Mouse (Mus musculus) embryo, embryonic 10.5 days (tissue): ENCODE results near the gene Zfp986.
"Not testable (repeated sequence)": the region's sequence is repeated elsewhere in the genome, so short reads cannot be mapped to it uniquely, and the experiment has no call there.

Source experiments
- DNase-seq: peaks from one replicate; pipeline ENCODE4 v3.0.0-alpha.2; 2015; ENCODE audit warnings: low spot score

Gene Zfp986

DNA sequence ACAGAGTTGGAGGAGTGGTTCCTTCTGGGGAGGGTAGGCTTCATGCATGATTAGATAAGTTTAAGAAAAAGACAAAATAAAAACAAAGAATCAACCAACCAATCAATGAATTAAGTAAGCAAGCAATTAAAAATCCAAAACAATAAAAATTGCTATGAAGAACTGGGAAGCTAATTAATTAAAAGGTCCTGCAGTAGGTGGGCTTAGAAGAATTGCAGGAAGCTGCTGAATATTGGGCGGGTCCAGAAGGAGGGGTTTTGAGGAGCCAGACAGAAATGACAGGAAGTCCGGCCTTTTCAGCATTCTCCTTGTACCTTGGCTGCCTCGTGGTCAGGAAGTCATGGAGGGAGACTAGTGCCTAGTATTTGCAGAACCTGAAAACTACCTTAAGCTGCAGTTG, at the start of gene Zfp986:
Gene Zfp986 (plus strand): TSS at position 301 of the 400 bp plus-strand sequence.
- DNase-seq = not testable (repeated sequence)

DNA sequence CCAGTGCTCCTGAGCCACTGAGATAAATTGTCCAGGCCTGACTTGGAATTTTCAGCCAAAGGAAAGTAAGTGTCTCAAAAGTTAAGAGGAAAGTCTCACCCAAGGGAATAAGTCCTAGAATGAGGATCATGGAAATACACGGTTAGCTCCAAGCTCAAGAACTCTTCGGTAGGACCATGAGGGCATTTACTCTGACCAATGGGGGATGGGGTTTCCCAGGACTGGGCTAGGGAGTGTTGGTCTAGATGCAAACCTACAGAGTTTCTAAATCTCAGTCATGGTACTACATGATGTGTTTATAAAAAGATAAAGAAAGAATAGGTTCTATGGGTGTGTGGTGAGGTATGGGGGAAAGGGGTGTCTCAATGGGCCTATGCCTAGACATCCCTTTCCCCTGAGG, 48.6 kb upstream of the Zfp986 start:
- DNase-seq = not testable (repeated sequence)

DNA sequence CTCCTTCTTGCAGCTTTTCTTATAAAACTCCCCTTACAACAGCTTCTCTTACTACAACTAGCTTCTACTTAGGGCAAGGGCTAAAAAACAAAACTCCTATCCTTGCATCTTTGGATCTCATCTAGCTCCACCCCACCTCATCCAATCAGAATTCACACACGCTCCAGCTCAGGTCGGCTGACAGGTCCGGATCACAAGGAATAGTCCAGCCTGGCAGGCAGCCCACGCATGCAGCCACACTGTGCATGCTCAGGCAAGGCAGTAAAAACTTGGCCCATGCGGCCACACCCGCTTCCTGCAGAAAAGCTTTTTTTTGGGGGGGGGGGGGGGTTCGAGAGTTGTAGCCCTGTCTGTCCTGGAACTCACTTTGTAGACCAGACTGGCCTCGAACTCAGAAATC, 43.0 kb upstream of the Zfp986 start:
- DNase-seq = not testable (repeated sequence)

DNA sequence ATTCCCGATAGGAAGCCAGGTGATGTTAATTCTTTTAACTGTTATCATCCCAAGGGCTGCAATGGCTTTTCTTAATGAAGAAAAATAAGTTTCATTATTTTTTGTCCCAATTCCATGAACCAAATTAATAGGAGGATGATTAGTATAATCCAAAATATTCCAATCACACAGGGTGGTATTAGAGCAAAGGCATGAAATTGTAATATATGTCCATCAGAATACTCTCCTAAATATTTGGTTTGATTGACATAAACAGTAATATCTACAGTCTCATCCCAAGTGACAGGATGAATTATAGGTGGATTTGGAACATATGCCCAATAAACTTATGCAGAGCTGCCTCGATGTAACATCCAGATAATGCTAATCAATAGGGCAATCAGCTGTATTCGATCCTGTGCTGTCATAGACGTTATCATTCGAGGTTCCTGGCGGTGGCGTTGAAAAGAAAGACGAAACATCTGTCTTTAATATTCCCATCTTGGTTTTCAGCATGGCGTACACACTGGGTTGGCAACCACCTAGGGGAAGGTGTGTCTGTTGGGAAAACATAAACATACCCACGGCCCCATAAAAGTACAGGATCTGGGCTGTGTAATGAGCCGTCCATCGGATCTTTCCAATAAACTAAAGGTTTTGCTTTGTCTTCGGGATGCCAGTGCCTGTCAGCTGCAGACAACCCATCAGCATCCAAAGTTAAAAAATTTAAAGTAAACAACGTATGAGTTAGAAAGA, 37.1 kb upstream of the Zfp986 start:
- DNase-seq = not testable (repeated sequence)

DNA sequence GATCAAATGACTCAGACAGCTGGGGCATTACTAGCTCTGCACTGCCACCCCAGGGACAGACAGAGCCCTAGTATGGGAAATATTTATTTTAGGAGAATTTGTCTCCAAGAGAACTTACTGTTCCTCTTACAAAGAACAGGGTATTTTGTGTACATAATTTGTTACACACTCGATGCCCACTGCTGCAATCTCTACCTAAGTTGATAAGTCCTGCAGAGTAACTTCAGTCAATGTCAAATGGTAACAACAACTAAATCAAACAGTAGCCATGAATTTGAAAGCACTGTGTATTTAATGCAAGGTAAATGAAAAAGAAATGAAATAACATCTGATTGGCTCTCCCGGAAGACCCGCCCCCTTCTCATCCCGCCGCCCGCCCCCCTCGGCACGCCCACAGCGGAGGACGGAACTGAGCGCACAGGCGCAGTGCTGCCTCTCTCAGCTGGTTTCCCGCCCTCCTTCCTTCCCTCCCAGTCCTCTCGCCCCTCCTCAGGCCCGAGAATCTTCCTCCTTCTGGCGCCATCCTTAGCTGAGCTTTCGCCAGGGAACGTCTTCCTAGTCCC, 32.2 kb upstream of the Zfp986 start:
- DNase-seq = not testable (repeated sequence)

DNA sequence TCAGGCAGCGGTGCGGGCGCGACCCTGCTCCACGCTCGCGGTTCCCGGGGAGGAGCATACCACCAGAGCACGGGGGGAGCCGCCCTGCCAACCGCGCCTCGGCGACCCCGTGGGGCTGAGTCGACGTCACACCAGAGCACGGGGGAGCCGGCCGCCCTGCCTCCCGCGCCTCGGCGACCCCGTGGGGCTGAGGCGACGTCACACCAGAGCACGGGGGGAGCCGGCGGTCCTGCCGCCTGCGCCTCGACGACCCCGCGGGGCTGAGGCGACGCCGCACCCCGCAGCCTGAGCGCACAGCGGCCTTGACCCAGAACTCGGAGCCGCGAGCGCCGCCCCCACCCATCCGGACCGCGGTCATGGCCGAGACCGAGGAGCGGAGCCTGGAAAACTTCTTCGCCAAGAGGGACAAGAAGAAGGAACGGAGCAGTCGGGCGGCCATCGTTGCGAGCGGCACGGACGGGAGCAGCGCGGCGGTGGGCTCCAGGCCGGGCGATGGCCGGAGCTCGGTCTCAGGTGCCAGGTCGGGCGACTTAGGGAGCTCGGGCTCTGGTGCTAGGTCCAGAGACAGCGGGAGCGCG, 31.6 kb upstream of the Zfp986 start:
- DNase-seq = not testable (repeated sequence)

DNA sequence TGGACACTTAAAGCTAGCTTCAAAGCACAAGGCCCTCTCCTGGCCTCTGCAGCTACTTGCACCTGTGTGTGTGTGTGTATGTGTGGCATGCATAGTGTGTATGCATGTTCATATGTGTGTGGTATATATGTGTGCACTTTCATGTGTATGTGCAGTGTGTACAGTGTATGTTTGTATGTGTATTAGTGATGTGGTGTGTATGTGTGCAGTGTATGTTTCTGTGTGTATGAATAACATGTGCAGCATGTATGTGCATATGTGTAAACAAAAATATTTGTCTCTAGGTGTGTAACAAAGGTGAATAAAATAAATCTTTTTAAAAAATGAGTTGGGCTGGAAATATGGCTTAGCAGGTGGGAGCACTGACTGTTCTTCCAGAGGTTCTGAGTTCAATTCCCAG, 21.8 kb upstream of the Zfp986 start:
- not testable (repeated sequence) for DNase-seq

DNA sequence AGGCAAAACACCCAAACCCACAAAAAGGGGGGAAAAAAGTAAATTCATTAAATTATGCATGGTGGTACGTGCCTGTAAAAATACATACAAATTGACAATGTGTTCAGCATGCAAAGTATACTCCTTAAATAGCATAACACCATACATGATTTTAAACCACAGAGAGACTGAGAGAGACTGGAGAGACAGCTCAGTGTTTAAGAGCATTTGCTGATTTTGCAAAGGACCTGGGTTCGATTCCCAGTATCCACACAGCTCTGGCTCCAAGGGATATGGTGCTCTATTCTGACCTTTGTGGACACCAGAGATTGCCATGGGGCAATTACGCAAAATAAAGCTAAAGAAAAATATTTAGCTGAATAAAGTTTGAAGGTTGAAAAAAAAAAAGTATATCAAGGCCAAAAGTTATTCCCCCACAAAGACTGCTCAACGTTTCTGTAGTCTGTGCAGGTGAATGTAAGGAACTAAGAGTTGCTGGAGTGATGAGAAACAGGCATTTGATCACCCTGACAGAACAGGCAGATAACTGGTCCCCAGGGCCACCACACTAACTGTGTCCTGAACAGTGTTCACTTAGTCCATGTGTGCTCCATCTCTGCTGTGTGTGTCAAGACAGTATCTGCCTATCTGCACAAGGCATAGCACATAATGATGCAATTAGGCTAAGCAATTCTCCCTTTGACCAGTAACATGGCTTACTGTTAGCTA, 20.3 kb upstream of the Zfp986 start:
- not testable (repeated sequence) for DNase-seq

DNA sequence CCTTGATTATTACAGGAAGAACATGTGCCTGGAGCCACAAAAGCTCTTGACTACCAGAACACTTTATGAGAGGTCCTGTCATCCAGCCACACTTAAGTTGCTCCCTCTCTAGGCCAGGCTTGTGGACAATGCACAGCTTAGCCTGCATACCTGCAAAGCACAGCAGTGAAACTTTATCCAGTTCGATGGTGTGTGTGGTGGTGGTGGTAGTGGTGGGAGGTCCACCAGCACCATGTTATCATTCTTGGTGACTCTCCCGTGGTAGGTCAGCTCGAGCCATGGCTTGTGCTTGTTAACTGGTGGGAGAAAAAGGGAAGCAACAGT, 19.7 kb upstream of the Zfp986 start:
- DNase-seq = not testable (repeated sequence)

DNA sequence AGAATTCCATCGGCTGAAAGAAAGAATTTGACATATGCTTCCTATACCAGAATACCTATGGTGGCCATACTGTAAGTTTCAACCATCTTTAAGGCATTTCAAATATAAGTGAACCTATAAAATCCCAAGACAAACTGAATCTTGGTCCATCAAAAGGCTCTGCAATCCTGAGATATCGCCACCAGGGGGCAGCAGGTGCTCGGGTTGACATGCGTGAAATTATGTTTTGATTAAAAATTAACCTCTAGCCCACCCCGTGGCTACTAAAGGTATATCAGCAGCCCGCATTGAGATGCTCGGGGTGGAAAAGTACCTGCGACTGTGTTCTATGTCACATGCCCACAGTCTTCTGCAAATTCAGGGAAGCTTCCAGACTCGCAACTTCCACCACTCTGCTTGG, 17.2 kb upstream of the Zfp986 start:
- DNase-seq = not testable (repeated sequence)

DNA sequence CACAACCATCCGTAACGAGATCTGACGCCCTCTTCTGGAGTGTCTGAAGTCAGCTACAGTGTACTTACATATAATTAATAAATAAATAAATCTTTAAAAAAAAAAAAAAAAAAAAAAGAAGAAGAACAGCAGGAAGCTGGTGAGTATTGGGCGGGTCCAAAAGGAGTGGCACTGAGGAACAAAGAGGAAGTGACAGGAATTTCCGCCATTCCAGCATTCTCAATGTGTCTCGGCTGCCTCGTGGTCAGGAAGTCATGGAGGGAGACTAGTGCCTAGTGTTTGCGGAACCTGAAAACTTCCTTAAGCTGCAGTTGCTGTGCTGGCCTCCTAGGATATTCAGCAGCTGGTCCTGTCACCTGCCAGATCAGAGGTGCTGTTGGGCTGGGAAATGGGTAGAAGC, 4.7 kb upstream of the Zfp986 start:
- DNase-seq = not testable (repeated sequence)
